Mouse (Mus musculus): ENCODE data around the gene Oca2. TPM values are rescaled to one million over a fixed set of nuclear protein-coding genes. Genes with fewer than 3 reads are reported as not detected.

The Oca2 gene
- polyA plus RNA-seq, 1 experiment, result not detected

DNA sequence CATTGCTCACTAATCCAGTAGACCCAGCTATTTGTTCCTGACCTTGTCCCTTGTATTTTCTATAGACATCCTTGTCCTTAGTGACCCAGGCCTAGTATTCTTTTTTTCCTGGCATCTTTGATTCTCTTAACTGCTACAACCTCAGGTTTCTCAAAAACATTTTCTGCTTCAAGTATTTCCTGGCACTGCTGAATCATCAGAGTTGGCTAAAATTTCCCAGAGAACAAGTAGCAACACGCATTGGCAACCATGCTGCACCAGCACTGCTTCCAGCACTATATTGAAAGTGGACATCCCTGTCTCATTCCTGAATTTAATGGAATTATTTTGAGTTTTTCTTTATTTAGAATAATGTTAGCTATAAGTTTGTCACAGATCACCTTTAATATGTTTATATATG, 143.1 kb downstream of the Oca2 start:
- H3ac ChIP-seq (ENCODE audit: control insufficient read depth, insufficient read length, low read depth), result no peak overlapping the region
- H3K79me2 ChIP-seq (ENCODE audit: control insufficient read depth, insufficient read depth), result no peaks in the 10 kb centered on the region
- H3K36me3 ChIP-seq (ENCODE audit: control insufficient read depth, insufficient read depth), result no peaks in the 10 kb centered on the region

DNA sequence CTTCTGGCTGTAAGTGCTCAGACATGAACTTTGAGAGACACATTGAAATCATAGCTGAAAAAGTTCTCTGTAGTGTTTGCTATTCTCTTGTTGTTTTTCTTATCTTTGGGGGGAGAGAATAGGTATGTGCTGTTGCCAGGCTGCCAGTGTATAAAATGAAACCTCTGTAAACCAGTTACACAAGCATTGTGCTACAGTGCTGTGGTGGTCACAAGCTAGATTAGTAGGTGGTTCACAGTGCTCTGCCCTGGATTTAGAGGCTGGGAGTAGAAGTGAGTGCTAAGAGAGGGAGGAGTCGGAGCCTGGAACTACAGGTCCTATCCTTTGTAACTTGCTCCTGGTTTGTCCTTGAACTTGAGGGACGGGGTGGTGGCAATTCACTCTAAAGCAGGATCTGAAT, 148.7 kb downstream of the Oca2 start:
- no peaks in the 10 kb centered on the region for H3K36me3 ChIP-seq (ENCODE audit: control insufficient read depth, insufficient read depth)
- H3K79me2 ChIP-seq (ENCODE audit: control insufficient read depth, insufficient read depth), result no peaks in the 10 kb centered on the region
- H3K79me3 ChIP-seq (ENCODE audit: low read depth), result no peaks in the 10 kb centered on the region
- no peak overlapping the region for H3ac ChIP-seq (ENCODE audit: control insufficient read depth, insufficient read length, low read depth)
- TF ChIP-seq MYOG (IDR thresholded peaks at IDR 0.05; ENCODE audit: control insufficient read depth, extremely low read depth, insufficient read length) (no peak), MAX (IDR thresholded peaks at IDR 0.05) (no peak), CTCF (IDR thresholded peaks at IDR 0.05; ENCODE audit: control insufficient read depth, insufficient read depth, insufficient read length) (no peak), USF1 (IDR thresholded peaks at IDR 0.05; ENCODE audit: low read depth) (no peak), MYOD1 (IDR thresholded peaks at IDR 0.05; ENCODE audit: control insufficient read depth, insufficient read length, low read depth) (no peak), CEBPB (IDR thresholded peaks at IDR 0.05; ENCODE audit: low read depth) (no peak), FOSL1 (IDR thresholded peaks at IDR 0.05; ENCODE audit: insufficient read depth, low read length, poor library complexity, severe bottlenecking) (no peak)
- no peaks in the 10 kb centered on the region for H3K27me3 ChIP-seq (ENCODE audit: control insufficient read depth, insufficient read depth, insufficient read length)
- H3K4me3 ChIP-seq (ENCODE audit: insufficient read depth, poor library complexity, severe bottlenecking), result no peak overlapping the region

More for the DNA sequence above, 143.1 kb downstream of the Oca2 start:
- no peaks in the 10 kb centered on the region for H3K79me3 ChIP-seq (ENCODE audit: low read depth)
- H3K27me3 ChIP-seq (ENCODE audit: control insufficient read depth, insufficient read depth, insufficient read length), result no peaks in the 10 kb centered on the region
- TF ChIP-seq CTCF (IDR thresholded peaks at IDR 0.05; ENCODE audit: control insufficient read depth, insufficient read depth, insufficient read length) (no peak), FOSL1 (IDR thresholded peaks at IDR 0.05; ENCODE audit: insufficient read depth, low read length, poor library complexity, severe bottlenecking) (no peak), MYOG (IDR thresholded peaks at IDR 0.05; ENCODE audit: control insufficient read depth, extremely low read depth, insufficient read length) (no peak), MYOD1 (IDR thresholded peaks at IDR 0.05; ENCODE audit: control insufficient read depth, insufficient read length, low read depth) (no peak), USF1 (IDR thresholded peaks at IDR 0.05; ENCODE audit: low read depth) (no peak), CEBPB (IDR thresholded peaks at IDR 0.05; ENCODE audit: low read depth) (no peak), MAX (IDR thresholded peaks at IDR 0.05) (no peak)
- H3K4me3 ChIP-seq (ENCODE audit: insufficient read depth, poor library complexity, severe bottlenecking), result no peak overlapping the region

DNA sequence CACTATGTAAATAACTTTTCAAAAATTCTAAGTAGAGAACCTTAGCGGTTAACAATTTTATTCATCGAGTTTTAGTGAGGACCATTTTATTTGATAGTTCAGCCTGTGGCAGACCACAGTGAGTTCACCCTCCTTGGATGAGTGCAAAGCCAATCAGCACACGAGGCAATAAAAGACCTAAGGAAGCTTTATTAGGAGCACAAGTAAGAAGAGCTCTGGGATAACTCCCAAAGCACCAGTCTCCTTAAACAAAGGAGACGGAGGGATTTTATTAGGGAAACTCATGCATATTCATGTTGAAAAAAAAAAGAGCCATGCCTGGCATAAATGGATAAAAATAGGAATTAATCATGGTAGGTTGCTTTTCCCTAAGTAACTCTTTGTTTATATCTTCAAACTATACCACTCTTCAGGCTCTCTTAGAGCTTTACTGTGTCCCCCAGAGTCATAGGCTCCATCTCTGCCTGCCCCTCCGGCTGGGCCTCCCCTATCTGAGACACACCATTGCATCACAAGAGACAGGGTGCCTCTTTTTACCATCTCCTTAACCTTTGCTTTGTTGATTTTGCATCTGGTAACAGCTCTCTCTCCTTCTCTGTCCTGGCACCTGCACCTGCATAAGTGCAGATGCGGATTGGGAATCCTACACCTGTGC, 178.7 kb downstream of the Oca2 start:
- H3K36me3 ChIP-seq (ENCODE audit: control insufficient read depth, insufficient read depth), result no peaks in the 10 kb centered on the region
- no peaks in the 10 kb centered on the region for H3K79me2 ChIP-seq (ENCODE audit: control insufficient read depth, insufficient read depth)
- H3K79me3 ChIP-seq (ENCODE audit: low read depth), result no peaks in the 10 kb centered on the region
- H3K27me3 ChIP-seq (ENCODE audit: control insufficient read depth, insufficient read depth, insufficient read length), result no peaks in the 10 kb centered on the region
- H3ac ChIP-seq (ENCODE audit: control insufficient read depth, insufficient read length, low read depth), result no peak overlapping the region
- no peak for TF ChIP-seq USF1 (IDR thresholded peaks at IDR 0.05; ENCODE audit: low read depth)
- no peak for TF ChIP-seq MYOD1 (IDR thresholded peaks at IDR 0.05; ENCODE audit: control insufficient read depth, insufficient read length, low read depth)
- TF ChIP-seq FOSL1 (IDR thresholded peaks at IDR 0.05; ENCODE audit: insufficient read depth, low read length, poor library complexity, severe bottlenecking), result no peak
- no peak for TF ChIP-seq CTCF (IDR thresholded peaks at IDR 0.05; ENCODE audit: control insufficient read depth, insufficient read depth, insufficient read length)
- no peak for TF ChIP-seq MAX (IDR thresholded peaks at IDR 0.05)
- no peak for TF ChIP-seq CEBPB (IDR thresholded peaks at IDR 0.05; ENCODE audit: low read depth)
- TF ChIP-seq MYOG (IDR thresholded peaks at IDR 0.05; ENCODE audit: control insufficient read depth, extremely low read depth, insufficient read length), result no peak
- no peak overlapping the region for H3K4me3 ChIP-seq (ENCODE audit: insufficient read depth, poor library complexity, severe bottlenecking)

DNA sequence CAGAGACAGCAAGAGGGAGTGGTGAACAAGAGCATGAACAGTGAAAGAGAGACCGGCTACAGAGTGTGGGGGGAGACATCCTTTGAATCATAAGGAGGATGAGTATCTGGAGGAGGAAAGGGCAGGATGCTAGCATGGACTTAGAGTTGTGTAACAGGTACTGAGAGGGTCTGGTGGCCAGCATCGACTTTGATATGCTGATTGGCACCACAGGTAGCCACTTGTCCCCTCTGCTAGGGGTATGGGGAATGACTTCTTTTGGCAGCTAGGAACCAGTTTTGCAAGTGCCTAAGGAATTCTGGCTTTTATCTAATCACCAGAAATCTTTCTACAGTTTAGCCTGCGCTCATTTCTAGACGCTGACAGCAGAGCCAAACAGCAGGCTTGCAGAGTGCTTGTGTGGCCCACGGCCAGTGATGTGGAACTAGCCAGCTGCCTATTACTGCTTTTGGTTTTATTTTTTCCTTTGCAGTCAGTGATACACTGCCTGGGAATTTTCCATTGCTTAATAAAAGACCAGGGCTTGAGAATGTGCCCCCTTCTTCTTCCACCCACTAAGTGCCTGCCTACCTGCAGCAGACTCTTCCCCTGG, 179.8 kb downstream of the Oca2 start:
- H3ac ChIP-seq (ENCODE audit: control insufficient read depth, insufficient read length, low read depth), result no peak overlapping the region
- no peaks in the 10 kb centered on the region for H3K36me3 ChIP-seq (ENCODE audit: control insufficient read depth, insufficient read depth)
- no peaks in the 10 kb centered on the region for H3K79me2 ChIP-seq (ENCODE audit: control insufficient read depth, insufficient read depth)
- no peaks in the 10 kb centered on the region for H3K79me3 ChIP-seq (ENCODE audit: low read depth)
- H3K4me3 ChIP-seq (ENCODE audit: insufficient read depth, poor library complexity, severe bottlenecking), result no peak overlapping the region
- no peak for TF ChIP-seq MYOG (IDR thresholded peaks at IDR 0.05; ENCODE audit: control insufficient read depth, extremely low read depth, insufficient read length)
- TF ChIP-seq USF1 (IDR thresholded peaks at IDR 0.05; ENCODE audit: low read depth), result no peak
- TF ChIP-seq MYOD1 (IDR thresholded peaks at IDR 0.05; ENCODE audit: control insufficient read depth, insufficient read length, low read depth), result no peak
- TF ChIP-seq FOSL1 (IDR thresholded peaks at IDR 0.05; ENCODE audit: insufficient read depth, low read length, poor library complexity, severe bottlenecking), result no peak
- no peak for TF ChIP-seq MAX (IDR thresholded peaks at IDR 0.05)
- no peak for TF ChIP-seq CTCF (IDR thresholded peaks at IDR 0.05; ENCODE audit: control insufficient read depth, insufficient read depth, insufficient read length)
- no peak for TF ChIP-seq CEBPB (IDR thresholded peaks at IDR 0.05; ENCODE audit: low read depth)
- no peaks in the 10 kb centered on the region for H3K27me3 ChIP-seq (ENCODE audit: control insufficient read depth, insufficient read depth, insufficient read length)

DNA sequence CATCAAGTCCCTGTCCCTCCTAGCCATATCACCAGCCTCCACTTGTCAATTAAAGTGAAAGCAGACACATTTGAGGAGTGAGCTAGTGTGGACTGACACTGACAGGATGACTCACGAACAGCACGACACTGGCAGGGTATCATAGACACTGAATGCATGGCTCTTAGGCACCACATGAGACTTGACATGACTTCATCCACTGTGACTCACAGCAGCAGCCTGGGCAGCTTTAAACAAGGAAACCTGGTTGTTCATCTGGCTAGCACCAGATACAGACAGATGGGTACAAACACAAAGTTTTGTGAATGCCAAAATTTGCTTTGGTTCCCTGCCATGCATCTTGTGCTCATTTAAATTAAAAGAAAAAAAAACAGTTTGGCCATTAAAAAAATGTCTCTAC, 182.4 kb downstream of the Oca2 start:
- Histone ChIP-seq H3K4me3 (ENCODE audit: insufficient read depth, poor library complexity, severe bottlenecking) (no peak overlapping the region), H3ac (ENCODE audit: control insufficient read depth, insufficient read length, low read depth) (no peak overlapping the region), H3K79me3 (ENCODE audit: low read depth) (no peaks in the 10 kb centered on the region), H3K36me3 (ENCODE audit: control insufficient read depth, insufficient read depth) (no peaks in the 10 kb centered on the region), H3K79me2 (ENCODE audit: control insufficient read depth, insufficient read depth) (no peaks in the 10 kb centered on the region), H3K27me3 (ENCODE audit: control insufficient read depth, insufficient read depth, insufficient read length) (no peaks in the 10 kb centered on the region)
- no peak for TF ChIP-seq USF1 (IDR thresholded peaks at IDR 0.05; ENCODE audit: low read depth)
- TF ChIP-seq MYOD1 (IDR thresholded peaks at IDR 0.05; ENCODE audit: control insufficient read depth, insufficient read length, low read depth), result no peak
- TF ChIP-seq CEBPB (IDR thresholded peaks at IDR 0.05; ENCODE audit: low read depth), result no peak
- TF ChIP-seq CTCF (IDR thresholded peaks at IDR 0.05; ENCODE audit: control insufficient read depth, insufficient read depth, insufficient read length), result no peak
- TF ChIP-seq MAX (IDR thresholded peaks at IDR 0.05), result no peak
